Mouse (Mus musculus) brown adipose tissue, adult 24 weeks (tissue): ENCODE results near the gene Rhoa. TPM values are rescaled to one million over a fixed set of nuclear protein-coding genes. Genes with fewer than 3 reads are reported as not detected.

Experiments used
- H3K27ac ChIP-seq: fragments of 200-500 bp; replicated peaks from 2 replicates; pipeline ENCODE4 v1.5.1; 2012; ENCODE audit warnings: low read depth, mild to moderate bottlenecking, low read length
- H3K4me1 ChIP-seq: fragments of 200-500 bp; 2 replicates; pipeline ENCODE4 v1.6.1; 2012; ENCODE audit warnings: low read length, mixed read lengths; ENCODE audit not compliant: control insufficient read depth, insufficient read depth, insufficient read length
- H3K4me3 ChIP-seq: fragments of 200-500 bp; 2 replicates; pipeline ENCODE4 v1.5.1; 2012; ENCODE audit warnings: low read depth, mild to moderate bottlenecking, low read length, moderate library complexity; ENCODE audit not compliant: insufficient read depth
- polyA plus RNA-seq: library from polyadenylated mRNA; stranded (reverse); fragments of >200 nt; gene quantifications from 2 replicates; pipeline ENCODE4 v1.2.4, GENCODE M21; 2012; ENCODE audit not compliant: missing spikeins, insufficient read depth, insufficient read length

Rhoa gene
- polyA plus RNA-seq, 1 experiment: 299 TPM

DNA sequence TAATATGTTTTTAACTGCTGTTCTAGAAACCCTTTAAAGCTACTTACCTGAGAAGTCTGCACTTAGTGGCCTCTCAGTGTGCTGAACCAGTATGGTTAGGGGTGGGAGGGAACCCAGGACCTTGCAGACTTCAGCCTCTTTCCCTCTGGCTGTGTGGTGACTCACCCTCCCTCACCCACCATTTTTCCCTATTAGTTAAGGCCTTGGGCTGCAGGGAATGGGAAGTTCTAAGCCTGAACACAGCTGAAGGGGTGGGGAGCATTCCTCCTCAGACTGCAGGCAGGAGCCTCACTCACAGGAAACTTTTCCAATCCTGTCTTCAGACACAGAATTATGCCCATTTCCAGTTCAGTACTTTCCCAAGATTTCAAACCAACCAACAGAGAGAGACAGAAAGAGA is 35.9 kb downstream of the Rhoa start:
- Histone ChIP-seq H3K4me3 (no peak overlapping the region), H3K27ac (peak overlapping the region; percentile 88), H3K4me1 (peaks cover 10% of the 10 kb centered on the region)

DNA sequence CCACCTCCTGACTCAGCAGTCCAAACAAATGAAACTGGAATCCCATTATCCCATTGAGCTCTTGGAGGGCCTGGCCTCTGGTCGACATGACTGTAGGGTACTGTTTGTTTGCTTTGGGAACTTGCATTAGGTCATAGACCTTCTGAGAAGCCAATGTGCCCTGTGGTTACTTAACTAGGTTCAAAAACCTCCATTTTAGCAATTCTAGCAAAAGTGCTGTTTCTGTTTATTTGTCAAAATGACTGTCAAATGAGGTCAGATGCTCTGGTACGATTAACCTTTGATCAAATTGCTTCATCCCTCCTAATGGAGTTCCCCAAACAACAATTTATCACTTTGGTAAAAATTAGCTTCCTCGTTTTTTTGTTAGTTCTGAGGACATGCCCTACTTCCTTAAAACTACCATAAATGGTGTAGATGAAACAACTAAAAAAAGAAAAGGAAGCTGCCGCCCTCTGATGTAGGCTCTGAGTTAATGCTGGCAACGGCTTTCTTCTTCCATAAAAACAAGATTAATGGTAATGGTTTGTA is 36.4 kb downstream of the Rhoa start:
- peak overlapping the region; percentile 88 for H3K27ac ChIP-seq
- peaks cover 10% of the 10 kb centered on the region for H3K4me1 ChIP-seq

DNA sequence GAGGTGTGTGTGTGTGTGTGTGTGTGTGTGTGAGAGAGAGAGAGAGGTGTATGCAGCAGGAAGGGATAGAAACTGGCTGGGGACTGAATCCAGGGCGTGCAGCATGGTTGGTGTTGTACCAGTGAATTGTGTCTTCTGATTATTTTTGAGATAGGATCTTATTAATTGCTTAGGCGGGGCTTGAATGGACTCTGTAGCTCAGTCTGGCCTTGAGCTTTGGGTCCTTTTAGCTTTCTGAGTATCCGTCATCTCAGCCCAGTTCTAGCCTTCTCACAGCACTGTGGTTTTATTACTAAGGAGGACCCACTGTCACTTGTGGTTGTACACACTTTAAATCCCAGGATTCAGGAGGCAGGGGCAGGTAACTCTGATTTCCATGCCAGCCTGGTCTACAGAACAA is 37.4 kb downstream of the Rhoa start:
- Histone ChIP-seq H3K4me3 (no peak overlapping the region), H3K27ac (peak overlapping the region; percentile 86), H3K4me1 (peaks cover 9% of the 10 kb centered on the region)

More for the DNA sequence above, 36.4 kb downstream of the Rhoa start:
- no peak overlapping the region for H3K4me3 ChIP-seq

DNA sequence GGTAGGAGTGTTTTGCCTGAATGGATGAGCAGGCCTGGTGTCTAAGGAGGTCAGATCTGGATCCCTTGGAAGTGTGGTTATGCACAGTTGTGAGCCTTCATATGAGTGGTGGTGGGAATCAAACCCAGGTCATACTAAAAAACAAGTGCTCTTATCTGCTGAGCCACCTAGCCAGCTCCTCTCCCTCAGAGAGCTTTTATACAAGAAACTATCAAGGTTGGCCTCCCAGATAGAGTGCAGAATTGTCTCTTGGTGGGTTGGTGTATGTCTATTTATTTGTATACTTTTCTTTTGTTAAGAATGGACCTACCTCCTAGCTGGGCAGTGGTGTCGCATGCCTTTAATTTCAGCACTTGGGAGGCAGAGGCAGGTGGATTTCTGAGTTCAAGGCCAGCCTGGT is 37.9 kb downstream of the Rhoa start:
- no peak overlapping the region for H3K27ac ChIP-seq
- H3K4me1 ChIP-seq: peaks cover 10% of the 10 kb centered on the region
- H3K4me3 ChIP-seq: no peak overlapping the region

DNA sequence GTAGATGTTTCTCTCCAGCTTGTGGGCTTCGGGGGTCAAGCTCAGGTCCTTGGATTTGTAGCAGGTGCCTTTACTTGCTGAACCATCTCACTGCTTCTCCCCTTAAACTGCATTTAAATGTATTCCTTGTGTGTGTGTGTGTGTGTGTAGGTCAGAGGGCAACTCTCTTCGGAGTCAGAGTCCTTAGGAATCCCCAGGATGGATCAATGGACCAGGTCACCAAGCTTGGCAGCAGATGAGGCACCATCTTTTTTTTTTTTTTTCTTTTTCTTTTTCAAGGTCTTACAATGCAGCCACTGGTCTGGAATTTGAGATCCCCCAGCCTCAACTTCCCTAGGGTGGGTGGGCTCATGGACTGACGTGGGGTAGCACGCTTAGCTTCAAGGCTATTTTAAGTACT is 38.5 kb downstream of the Rhoa start:
- no peak overlapping the region for H3K27ac ChIP-seq
- peaks cover 15% of the 10 kb centered on the region for H3K4me1 ChIP-seq
- H3K4me3 ChIP-seq: no peak overlapping the region

DNA sequence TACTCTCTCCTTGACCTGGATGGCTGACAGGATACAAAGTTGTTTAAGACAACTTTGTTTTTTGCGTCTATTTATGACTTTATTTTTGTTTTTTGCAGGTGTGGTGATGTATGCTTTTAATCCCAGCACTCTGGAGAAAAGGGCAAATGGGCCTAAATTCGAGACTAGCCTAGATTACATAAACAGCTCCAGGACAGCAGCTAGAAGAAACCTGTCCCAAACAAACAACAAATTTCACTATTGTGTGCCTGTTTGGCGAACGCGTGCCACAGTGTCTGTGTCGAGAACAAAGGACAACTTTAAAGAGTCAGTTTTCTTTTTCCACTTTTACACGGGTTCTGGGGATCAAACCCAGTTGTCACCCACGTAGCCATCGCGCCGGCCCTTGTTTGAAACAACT is 41.1 kb downstream of the Rhoa start:
- H3K27ac ChIP-seq: peak overlapping the region; percentile 89
- peaks cover 7% of the 10 kb centered on the region; the same call in 1 of the 2 replicates for H3K4me1 ChIP-seq
- peak overlapping the region; percentile 74 for H3K4me3 ChIP-seq

DNA sequence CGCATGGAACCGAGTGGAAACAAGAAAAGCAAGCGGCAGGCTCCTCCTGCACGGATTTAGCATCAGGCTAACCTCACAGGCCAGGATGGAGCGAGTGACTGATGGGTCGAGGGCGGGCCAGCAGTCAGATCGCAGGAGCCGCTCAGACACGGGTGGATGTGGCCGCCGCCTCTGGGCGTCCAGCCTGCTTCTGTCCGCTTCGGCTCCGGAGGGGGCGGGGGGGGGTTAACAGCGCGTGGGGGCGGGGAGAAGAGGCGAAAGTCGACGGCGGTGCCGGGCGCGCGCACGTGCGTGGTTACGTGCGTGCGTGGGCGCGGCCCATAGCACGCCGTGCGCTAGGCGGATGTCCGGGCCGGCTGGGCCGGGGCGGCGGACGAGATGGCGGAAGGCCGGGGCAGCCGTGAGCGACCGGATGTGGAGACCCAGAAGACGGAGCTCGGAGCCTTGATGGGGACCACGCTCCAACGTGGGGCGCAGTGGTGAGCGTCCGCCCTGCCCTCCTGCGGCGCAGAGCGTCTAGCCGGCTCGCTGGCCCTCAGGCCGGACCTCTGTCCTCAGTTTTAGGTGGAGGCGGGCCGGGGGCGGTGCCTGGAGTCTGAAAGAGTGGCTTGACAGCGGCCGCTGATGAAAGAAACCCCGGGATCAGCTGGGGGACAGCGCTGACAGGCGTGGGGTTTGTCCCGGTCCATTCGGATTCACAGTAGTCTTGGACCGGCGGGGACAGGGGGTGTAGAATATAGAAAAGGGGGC is 41.8 kb downstream of the Rhoa start, which contains the start of gene Usp4:
TSS of gene Usp4 (plus strand) at position 314 of the 750 bp plus-strand sequence.
- H3K4me1 ChIP-seq: peaks cover 7% of the 10 kb centered on the region; the same call in 1 of the 2 replicates
- H3K4me3 ChIP-seq: peak within 1 kb of the TSS; percentile 96
- H3K27ac ChIP-seq: peak within 1 kb of the TSS; percentile 98

DNA sequence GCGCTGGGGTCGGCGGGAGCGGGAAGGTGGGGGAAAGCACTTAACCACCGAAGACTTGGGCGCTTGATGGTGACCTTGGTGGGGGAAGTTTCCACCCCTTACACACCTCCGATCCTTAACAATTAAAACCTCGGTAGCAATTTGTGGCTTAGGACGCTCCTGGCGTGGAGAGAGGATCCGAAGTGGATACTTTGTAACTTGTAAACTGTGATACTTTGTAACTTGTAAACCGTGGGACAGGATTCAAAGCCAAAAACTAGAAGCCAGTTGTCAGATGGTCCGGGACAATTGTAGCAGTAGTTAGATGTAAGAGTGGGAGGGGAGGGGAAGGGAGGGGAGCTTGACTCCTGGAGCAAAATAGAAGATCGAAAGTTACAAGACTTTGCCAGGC is 42.4 kb downstream of the Rhoa start:
- peak overlapping the region; percentile 96 for H3K4me3 ChIP-seq
- H3K4me1 ChIP-seq: peaks cover 7% of the 10 kb centered on the region; the same call in 1 of the 2 replicates
- H3K27ac ChIP-seq: peak overlapping the region; percentile 98

DNA sequence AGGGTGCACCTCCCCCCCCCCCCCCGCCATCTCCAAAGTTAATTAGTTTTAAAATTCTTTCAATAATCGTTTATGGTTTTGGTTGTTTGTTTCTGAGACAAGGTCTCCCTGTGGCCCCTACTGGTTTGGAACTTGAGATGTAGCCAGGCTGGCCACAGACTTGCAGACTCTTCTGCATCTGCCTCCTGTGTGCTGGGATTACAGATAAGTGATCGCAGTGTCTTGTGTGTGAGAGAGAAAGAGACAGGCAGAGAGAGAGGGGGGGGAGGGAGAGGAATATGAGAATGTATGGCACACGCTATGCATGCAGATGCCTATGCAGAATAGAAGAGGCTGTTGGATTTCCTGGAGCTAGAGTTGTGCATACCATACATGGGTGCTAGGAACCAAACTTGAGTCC is 43.8 kb downstream of the Rhoa start:
- no peak overlapping the region for H3K4me3 ChIP-seq
- no peak overlapping the region for H3K27ac ChIP-seq
- peaks cover 7% of the 10 kb centered on the region; the same call in 1 of the 2 replicates for H3K4me1 ChIP-seq

DNA sequence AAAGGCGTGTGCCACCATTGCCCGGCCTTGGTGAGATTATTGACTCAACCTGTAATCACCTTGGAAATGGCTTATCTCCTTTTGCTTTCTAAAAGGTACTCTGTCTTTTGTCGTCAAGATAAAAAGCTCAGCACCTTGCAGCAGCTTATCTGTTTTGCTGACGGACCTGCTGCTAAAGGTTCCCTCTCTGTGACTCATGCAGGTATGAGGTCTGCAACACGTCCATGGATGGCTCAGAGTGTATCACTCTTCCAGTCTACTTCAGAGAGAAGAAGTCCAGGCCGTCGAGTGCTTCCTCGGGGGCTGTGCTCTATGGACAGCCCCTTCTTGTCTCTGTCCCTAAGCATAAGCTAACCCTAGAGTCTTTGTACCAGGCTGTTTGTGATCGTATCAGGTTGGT is 72.3 kb downstream of the Rhoa start:
- H3K27ac ChIP-seq: no peak overlapping the region
- H3K4me1 ChIP-seq: no peaks in the 10 kb centered on the region
- H3K4me3 ChIP-seq: no peak overlapping the region

DNA sequence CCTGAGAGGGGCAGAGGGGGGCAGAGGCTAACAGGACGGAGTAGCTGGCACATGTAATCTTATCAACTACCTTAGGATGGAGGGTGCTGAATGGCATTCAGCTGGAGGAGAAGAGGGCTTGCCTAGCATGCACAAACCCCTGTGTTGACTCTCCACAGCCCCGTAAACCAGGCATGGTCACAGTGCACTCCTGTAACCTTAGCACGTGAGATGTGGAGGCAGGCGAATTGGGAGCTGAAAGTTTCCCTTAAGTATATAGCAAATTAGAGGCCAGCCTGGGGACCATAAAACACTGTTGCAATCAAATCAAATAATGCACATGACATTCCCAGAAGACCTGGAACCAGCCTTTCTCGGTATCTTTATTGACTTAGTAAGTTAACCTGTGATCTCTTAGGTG is 72.8 kb downstream of the Rhoa start:
- Histone ChIP-seq H3K4me3 (no peak overlapping the region), H3K4me1 (no peaks in the 10 kb centered on the region), H3K27ac (no peak overlapping the region)

DNA sequence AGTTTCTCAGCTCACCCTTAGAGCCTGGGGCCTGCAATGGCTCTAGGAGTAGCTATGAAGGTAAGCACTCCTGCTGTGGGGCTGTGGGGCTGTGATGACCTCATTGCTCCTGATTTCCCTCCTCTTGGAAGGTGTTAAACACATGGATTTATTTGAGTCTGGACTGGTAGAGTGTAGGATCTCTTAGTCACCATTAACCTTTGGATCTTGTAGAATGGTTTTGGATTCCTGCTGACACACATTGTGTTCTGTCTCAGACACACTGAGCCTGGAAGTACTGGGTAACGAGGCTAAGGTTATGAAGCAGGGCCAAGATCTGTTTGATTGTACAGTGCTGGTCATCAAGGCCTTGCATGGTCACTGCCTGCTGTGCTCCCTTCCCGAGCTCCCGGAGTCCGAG is 73.4 kb downstream of the Rhoa start:
- Histone ChIP-seq H3K4me1 (no peaks in the 10 kb centered on the region), H3K27ac (no peak overlapping the region), H3K4me3 (no peak overlapping the region)

DNA sequence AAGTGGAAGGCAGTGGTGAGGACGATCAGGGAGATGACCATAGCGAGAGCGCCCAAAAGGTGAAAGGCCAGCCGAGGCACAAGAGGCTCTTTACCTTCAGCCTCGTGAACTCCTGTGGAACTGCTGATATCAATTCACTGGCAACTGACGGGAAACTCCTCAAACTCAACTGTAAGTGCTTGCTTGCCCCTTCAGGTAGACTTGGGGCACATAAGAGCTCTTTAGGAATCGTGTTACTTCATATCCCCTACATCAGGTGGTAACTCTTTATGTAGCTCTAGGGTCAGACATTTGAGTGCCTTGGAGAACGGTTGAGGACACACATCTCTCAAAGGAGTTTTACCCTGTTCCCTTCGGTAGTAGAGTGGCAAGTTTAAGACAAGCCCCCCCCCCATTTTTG is 75.5 kb downstream of the Rhoa start:
- Histone ChIP-seq H3K4me3 (no peak overlapping the region), H3K27ac (no peak overlapping the region), H3K4me1 (no peaks in the 10 kb centered on the region)

DNA sequence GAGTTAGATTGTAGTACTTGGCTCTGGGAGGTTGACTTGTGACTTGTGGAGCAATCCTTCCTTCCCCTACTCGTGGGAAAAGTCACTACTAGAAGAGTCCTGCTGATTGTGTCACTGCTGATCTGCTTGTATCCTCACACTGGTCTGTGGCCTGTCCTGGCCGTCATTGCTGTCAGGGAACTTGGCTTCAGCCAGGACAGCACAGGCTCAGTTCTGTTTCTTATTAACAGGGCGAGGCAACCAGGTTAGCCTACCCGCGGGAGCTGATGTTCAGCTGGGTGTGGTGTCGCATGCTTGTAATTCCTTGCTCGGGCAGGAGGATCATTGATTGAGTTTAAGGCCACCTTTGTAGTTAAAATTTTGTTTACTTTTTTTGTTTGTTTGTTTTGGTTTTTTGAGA is 79.1 kb downstream of the Rhoa start:
- H3K27ac ChIP-seq: no peak overlapping the region
- no peak overlapping the region for H3K4me3 ChIP-seq
- H3K4me1 ChIP-seq: no peaks in the 10 kb centered on the region

DNA sequence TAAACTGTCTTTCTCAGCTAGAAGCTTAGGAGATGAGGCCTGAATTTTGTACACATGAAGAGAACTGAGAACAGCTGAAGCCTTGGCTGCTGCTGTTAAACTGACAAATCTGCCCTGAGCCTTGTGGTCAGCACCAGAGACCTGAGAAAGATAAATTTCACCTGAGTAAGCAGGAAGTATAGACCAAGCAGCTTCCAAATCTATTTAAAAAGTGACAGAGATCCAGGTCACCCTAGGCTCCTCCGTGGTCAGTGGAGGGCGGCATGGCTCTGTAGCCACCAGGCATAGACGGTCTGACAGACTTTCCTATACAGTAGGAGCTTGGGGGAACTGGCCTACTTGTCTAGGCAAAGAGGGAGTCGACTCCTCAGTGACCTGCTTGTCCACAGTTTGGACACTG is 80.9 kb downstream of the Rhoa start:
- no peak overlapping the region for H3K27ac ChIP-seq
- no peak overlapping the region for H3K4me3 ChIP-seq
- no peaks in the 10 kb centered on the region for H3K4me1 ChIP-seq
